Mouse (Mus musculus): ENCODE results near the gene Zfp768. TPM values are rescaled to one million over a fixed set of nuclear protein-coding genes. Genes with fewer than 3 reads are reported as not detected.

Zfp768 gene
- polyA plus RNA-seq, 1 experiment from 2014 or later = 21.3 TPM

DNA sequence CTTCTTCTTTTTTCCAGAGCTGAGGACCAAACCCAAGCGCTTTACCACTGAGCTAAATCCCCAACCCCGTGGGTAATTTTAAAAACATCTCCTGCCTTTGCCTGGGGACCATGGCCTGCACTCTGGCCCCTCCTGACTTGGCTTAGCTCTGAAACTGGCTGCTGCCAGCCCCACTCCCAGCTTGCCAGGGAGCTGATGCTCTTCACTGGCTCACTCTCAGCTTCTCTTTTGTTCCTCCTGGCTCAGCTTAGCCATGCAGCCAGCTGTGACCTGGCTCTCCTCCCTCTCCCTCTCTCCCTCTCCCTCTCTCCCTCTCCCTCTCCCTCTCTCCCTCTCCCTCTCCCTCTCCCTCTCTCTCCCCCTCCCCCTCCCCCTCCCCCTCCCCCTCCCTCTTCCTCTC is 18.7 kb downstream of the Zfp768 start:
- Histone ChIP-seq H3K4me3 (no peak overlapping the region), H3K27me3 (0 out of 2 replicates have a peak, but pooled peaks cover 3% of the 10 kb centered on the region), H3K27ac (no peak overlapping the region), H3K9me3 (replicated peaks) (no peaks in the 10 kb centered on the region), H3K36me3 (no peaks in the 10 kb centered on the region), H3K4me1 (peaks cover 2% of the 10 kb centered on the region; the same call in 1 of the 2 replicates), H3K9ac (no peak overlapping the region), H3K4me2 (replicated peaks) (no peak overlapping the region)
- 36% methylated on average over 2 of the region's 2 CpGs for WGBS
- ATAC-seq (ENCODE audit: low FRiP score) = no peak

DNA sequence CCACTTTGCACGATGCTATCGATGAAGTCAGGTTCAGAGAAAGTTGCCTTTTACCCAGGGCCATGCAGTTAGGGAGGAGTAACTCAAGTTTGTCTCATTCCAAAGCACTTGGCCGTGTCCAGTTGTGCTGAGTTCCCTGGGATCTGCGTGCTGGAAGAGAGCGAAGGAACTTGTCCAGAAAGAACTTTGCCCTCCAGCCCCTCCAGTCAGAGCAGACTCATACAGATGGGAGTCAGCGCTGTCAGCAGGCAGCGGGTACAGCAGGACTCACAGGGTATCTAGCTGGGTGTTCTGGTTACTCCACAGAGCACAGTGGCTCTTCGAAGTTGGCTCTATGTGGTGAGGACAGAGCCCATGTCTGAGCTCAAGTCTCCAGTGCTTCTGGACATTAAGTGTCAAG is 19.8 kb downstream of the Zfp768 start:
- Histone ChIP-seq H3K9ac (no peak overlapping the region), H3K27ac (no peak overlapping the region), H3K36me3 (no peaks in the 10 kb centered on the region), H3K9me3 (replicated peaks) (no peaks in the 10 kb centered on the region), H3K4me1 (peaks cover 2% of the 10 kb centered on the region; the same call in 1 of the 2 replicates), H3K4me2 (replicated peaks) (no peak overlapping the region), H3K27me3 (0 out of 2 replicates have a peak, but pooled peaks cover 3% of the 10 kb centered on the region), H3K4me3 (no peak overlapping the region)
- WGBS = 90% methylated on average over 8 of the region's 8 CpGs
- no peak for ATAC-seq (ENCODE audit: low FRiP score)

DNA sequence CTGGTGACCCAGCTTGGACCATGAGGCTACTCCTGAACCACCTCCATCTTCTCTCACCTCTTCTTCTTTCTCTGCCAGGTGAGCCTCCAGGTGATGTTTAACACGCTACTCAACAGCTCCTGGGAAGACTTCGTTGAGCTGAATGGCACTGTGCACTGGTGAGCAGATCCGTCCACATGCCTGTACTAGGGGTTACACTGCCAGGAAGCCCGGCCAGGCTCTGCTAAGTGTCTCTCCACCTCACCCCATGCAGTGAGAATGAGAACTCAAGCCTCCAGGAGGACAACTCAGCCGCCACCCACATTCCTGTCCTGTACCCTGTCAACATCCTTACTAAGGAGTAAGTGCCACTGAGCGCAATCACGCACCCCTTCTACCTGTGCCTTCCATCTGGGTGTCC is 20.4 kb downstream of the Zfp768 start:
- Histone ChIP-seq H3K9ac (no peak overlapping the region), H3K9me3 (replicated peaks) (no peaks in the 10 kb centered on the region), H3K27me3 (0 out of 2 replicates have a peak, but pooled peaks cover 3% of the 10 kb centered on the region), H3K4me3 (no peak overlapping the region), H3K4me2 (replicated peaks) (no peak overlapping the region), H3K36me3 (no peaks in the 10 kb centered on the region), H3K27ac (no peak overlapping the region), H3K4me1 (peaks cover 2% of the 10 kb centered on the region; the same call in 1 of the 2 replicates)
- ATAC-seq (ENCODE audit: low FRiP score) = no peak
- 88% methylated on average over 7 of the region's 7 CpGs for WGBS

DNA sequence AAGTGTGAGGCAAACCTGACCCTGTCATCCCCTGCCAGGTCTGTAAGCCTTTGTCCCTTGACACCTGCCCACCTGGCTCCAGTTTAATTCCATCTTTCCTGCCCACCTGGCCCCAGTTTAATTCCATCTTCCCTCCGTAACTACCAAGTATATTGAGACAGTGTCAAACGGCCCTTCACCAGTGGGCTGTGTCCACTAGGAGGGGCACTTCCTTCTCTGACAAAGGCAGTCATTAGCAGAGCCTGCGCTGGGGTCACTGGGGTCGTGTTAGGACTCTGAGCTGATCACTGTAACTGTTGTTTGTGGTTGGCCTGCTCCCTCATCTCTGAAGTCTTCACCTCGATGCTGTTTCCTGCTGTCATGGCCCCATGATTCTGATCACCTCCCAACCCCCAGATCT is 23.3 kb downstream of the Zfp768 start:
- H3K27me3 ChIP-seq = 0 out of 2 replicates have a peak, but pooled peaks cover 3% of the 10 kb centered on the region
- no peaks in the 10 kb centered on the region for H3K36me3 ChIP-seq
- H3K4me1 ChIP-seq = peaks cover 2% of the 10 kb centered on the region; the same call in 1 of the 2 replicates
- H3K4me2 ChIP-seq (replicated peaks) = no peak overlapping the region
- ATAC-seq (ENCODE audit: low FRiP score) = no peak
- H3K9ac ChIP-seq = no peak overlapping the region
- 42% methylated on average over 5 of the region's 5 CpGs for WGBS
- no peaks in the 10 kb centered on the region for H3K9me3 ChIP-seq (replicated peaks)
- H3K27ac ChIP-seq = no peak overlapping the region
- no peak overlapping the region for H3K4me3 ChIP-seq

DNA sequence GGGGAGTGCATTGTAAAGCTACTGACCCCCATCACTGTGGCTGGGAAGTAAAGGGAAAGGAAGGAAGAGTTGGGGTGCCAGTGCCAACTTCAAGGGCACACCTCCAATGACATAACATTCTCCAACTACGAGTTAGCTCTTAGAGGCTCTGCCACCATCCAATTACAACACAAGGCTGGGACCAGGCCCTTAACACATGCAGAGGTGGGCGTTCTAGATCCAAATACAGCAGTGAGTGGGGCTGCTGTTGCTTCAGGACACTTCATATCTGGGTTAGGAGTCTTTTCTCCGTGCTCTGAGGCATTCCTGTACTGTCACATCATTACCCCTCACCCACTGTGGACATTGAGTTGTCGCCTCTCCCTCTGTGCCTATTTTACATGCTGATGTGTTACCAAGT is 24.3 kb downstream of the Zfp768 start:
- no peak overlapping the region for H3K4me3 ChIP-seq
- H3K9ac ChIP-seq = no peak overlapping the region
- H3K36me3 ChIP-seq = no peaks in the 10 kb centered on the region
- ATAC-seq (ENCODE audit: low FRiP score) = no peak
- no peaks in the 10 kb centered on the region for H3K4me1 ChIP-seq
- H3K4me2 ChIP-seq (replicated peaks) = no peak overlapping the region
- 64% methylated on average over 4 of the region's 4 CpGs for WGBS
- H3K9me3 ChIP-seq (replicated peaks) = no peaks in the 10 kb centered on the region
- H3K27ac ChIP-seq = no peak overlapping the region
- 0 out of 2 replicates have a peak, but pooled peaks cover 3% of the 10 kb centered on the region for H3K27me3 ChIP-seq

DNA sequence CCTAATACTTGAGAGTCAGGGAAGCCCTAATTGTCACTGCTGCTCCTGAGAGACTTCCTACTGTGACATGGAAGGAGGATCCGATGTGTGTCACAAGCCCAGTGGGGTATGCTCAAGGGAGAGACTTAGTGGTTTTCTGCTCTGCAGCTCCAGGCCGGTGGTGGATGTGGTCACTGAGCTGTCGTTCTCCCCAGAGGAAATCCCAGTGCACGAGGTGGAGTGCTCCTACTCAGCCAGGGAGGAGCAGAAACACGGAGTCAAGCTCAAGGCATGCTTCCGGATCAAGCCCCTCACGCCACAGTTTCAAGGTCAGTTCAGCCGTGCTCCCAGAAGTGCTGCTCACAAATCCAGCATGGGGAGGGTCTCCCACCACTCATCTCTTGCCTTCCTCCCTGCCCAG is 31.5 kb downstream of the Zfp768 start:
- Histone ChIP-seq H3K27ac (no peak overlapping the region), H3K36me3 (no peaks in the 10 kb centered on the region)
- 45% methylated on average over 8 of the region's 8 CpGs for WGBS

DNA sequence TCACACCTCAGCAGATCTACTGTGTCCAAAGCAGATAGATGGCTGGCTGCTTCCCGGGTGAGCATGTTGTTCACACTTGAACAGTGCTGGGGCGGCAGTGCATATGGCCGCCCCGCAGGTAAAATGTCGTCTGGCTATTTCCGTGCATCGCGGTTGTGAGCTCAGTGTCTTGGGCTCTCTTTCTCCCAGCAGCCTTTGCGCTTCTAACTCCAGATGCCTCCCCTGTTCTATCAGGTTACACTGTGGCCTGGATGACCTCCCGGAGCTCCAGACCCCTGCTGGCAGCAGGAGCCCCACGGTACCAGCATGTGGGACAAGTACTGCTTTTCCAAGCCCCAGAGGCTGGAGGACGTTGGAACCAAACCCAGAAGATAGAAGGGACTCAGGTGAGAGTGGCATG is 35.4 kb downstream of the Zfp768 start:
- no peak overlapping the region for H3K27ac ChIP-seq
- no peak overlapping the region for H3K4me2 ChIP-seq (replicated peaks)
- ATAC-seq (ENCODE audit: low FRiP score) = no peak
- no peaks in the 10 kb centered on the region for H3K9me3 ChIP-seq (replicated peaks)
- no peak overlapping the region for H3K4me3 ChIP-seq
- no peaks in the 10 kb centered on the region for H3K27me3 ChIP-seq
- no peaks in the 10 kb centered on the region for H3K4me1 ChIP-seq
- no peaks in the 10 kb centered on the region for H3K36me3 ChIP-seq
- WGBS = 75% methylated on average over 12 of the region's 12 CpGs
- no peak overlapping the region for H3K9ac ChIP-seq

More for the DNA sequence above, 31.5 kb downstream of the Zfp768 start:
- Histone ChIP-seq H3K4me1 (no peaks in the 10 kb centered on the region), H3K27me3 (no peaks in the 10 kb centered on the region), H3K9me3 (replicated peaks) (no peaks in the 10 kb centered on the region), H3K4me2 (replicated peaks) (no peak overlapping the region), H3K4me3 (no peak overlapping the region), H3K9ac (no peak overlapping the region)
- no peak for ATAC-seq (ENCODE audit: low FRiP score)

DNA sequence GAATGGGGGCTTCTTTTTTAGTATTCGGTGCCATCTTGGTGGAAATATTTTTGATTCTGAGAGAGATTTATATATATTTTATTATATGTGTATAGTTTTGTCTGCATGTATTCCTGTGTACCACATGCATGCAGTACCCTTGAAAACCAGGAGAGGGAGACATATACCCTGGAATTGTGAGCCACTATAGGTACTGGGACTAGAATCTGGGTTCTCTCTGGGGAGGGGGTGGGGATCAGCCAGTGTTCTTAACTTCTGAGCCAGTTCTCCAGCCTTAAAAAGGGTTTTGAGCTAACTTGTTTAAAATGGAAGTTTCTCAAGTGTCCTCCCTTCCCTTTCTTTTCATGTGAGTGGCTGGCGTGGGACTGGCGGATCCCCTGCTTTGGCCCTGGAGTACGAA is 36.5 kb downstream of the Zfp768 start:
- 71% methylated on average over 4 of the region's 4 CpGs for WGBS
- no peak overlapping the region for H3K27ac ChIP-seq
- H3K27me3 ChIP-seq = no peaks in the 10 kb centered on the region
- no peaks in the 10 kb centered on the region for H3K9me3 ChIP-seq (replicated peaks)
- H3K36me3 ChIP-seq = no peaks in the 10 kb centered on the region
- no peak overlapping the region for H3K4me2 ChIP-seq (replicated peaks)
- no peaks in the 10 kb centered on the region for H3K4me1 ChIP-seq
- H3K4me3 ChIP-seq = no peak overlapping the region
- H3K9ac ChIP-seq = no peak overlapping the region
- no peak for ATAC-seq (ENCODE audit: low FRiP score)

DNA sequence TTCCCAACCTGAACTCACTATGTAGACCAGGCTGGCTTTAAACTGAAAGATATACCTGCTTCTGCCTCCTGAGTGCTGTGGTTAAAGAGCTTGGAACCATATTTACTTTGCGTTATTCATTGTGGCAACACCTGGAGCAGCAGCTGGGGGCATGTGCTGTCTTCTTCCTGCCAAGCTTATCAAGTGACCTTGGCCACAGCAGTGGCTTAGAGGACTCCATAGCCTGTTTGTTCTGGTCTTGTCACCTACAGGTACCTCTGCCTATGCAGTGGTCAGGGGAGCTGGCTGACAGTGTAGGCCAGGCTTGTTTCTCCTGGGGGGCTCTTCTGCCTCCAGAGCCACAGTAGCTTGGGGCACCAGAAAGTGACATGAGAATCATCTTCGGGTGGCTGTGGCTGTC is 37.0 kb downstream of the Zfp768 start:
- H3K4me1 ChIP-seq = no peaks in the 10 kb centered on the region
- no peak for ATAC-seq (ENCODE audit: low FRiP score)
- no peak overlapping the region for H3K9ac ChIP-seq
- H3K9me3 ChIP-seq (replicated peaks) = no peaks in the 10 kb centered on the region
- no peak overlapping the region for H3K27ac ChIP-seq
- no peak overlapping the region for H3K4me2 ChIP-seq (replicated peaks)
- no peaks in the 10 kb centered on the region for H3K27me3 ChIP-seq
- 89% methylated on average over 2 of the region's 2 CpGs for WGBS
- H3K36me3 ChIP-seq = no peaks in the 10 kb centered on the region
- H3K4me3 ChIP-seq = no peak overlapping the region

DNA sequence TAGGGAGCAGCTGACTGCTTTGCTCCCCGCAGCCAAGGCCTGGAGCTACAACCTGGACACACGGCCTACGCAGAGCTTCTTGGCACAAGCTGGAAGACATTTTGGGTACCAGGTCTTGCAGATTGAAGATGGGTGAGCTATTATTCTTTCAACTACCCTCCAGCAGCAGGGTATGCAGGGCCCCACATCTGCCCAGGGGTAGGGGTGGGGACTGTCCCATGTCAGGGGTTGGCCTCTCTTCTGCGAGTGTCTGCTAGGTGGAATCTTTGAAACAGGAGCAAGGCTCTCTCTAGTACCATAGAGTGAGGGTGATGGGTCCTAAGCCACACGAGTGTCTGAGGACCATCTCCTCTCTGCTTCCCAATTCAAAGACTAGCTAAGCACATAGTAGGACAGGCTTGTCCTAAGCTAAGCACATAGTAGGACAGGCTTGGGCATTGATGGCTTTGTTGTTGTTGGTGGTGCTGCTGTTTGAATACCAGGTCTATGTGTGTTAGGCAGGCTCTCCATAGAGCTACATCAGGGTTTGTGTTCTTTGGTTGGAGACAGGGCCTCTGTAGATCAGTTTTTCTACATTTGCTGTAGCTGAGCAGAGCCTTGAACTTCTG is 47.7 kb downstream of the Zfp768 start:
- H3K4me1 ChIP-seq = no peaks in the 10 kb centered on the region
- no peak overlapping the region for H3K9ac ChIP-seq
- 95% methylated on average over 5 of the region's 5 CpGs for WGBS
- no peaks in the 10 kb centered on the region for H3K9me3 ChIP-seq (replicated peaks)
- ATAC-seq (ENCODE audit: low FRiP score) = no peak
- H3K27me3 ChIP-seq = no peaks in the 10 kb centered on the region
- no peak overlapping the region for H3K4me3 ChIP-seq
- H3K36me3 ChIP-seq = no peaks in the 10 kb centered on the region
- no peak overlapping the region for H3K27ac ChIP-seq
- no peak overlapping the region for H3K4me2 ChIP-seq (replicated peaks)

DNA sequence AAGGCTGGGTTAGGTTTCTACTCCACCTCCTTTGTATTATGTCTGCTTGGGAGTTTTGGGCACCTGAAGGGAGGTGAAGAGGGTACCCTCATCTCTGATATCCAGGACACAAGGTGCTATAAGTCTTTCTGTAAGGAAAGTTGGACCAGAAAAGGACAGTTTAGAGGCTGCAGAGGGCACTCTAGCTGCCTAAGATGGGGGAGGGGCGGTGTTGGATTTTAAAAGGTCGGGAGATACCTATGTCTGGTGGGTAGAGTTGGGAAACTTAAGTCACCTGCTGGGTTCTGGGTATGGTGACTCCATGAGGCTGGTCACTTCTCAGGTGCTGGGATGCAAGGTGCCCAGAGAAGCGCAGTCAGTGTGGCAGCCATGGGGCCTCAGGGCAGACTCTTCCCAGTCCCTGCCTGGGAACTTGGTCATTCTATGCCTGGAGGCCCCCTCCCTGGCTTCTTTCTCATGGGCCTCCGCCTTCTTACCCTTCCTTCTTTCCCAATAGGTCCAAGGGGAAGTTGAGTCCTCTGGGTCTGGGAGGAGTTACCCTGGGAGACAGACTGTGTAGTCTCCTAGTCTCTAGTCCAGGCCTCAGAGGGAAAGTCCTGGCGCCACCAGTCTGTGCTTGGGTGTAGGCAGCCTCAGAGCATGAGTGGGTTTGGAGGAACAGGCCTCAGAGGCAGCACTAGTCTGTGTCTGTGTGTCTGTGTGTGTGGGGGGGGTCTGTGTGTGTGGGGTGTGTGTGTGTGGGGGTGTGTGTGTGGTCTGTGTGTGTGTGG is 48.4 kb downstream of the Zfp768 start:
- Histone ChIP-seq H3K4me3 (no peak overlapping the region), H3K9ac (no peak overlapping the region), H3K9me3 (replicated peaks) (no peaks in the 10 kb centered on the region), H3K27ac (no peak overlapping the region), H3K4me2 (replicated peaks) (no peak overlapping the region), H3K4me1 (no peaks in the 10 kb centered on the region), H3K36me3 (no peaks in the 10 kb centered on the region), H3K27me3 (no peaks in the 10 kb centered on the region)
- WGBS = 83% methylated on average over 5 of the region's 5 CpGs
- ATAC-seq (ENCODE audit: low FRiP score) = no peak

DNA sequence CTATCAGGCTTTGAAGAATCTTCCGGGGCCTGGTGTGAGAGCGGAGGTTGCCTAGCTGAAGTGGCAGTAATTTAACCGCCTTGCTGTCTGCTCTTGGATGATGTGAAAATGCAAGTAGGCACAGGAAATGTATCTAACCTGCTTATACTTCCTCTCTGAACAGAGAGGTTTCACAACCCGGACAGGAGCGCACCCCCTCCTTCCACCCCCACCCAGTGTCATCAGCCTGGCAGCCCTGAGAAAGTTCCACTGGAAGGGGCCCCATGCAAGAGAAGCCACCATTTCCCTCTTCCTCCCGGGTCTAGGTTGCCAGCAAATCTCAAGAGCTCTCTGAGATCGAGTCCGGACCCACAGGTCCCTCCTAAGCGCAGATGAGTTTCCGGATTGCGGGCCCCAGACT is 49.3 kb downstream of the Zfp768 start, which contains the start of gene Itgal:
Gene Itgal (plus strand): TSS at position 163 of the 400 bp plus-strand sequence.
- Histone ChIP-seq H3K9me3 (replicated peaks) (no peaks in the 10 kb centered on the region), H3K27me3 (no peaks in the 10 kb centered on the region), H3K4me2 (replicated peaks) (no peak within 1 kb of the TSS), H3K9ac (no peak within 1 kb of the TSS), H3K27ac (no peak within 1 kb of the TSS), H3K36me3 (no peaks in the 10 kb centered on the region), H3K4me1 (no peaks in the 10 kb centered on the region), H3K4me3 (no peak within 1 kb of the TSS)
- WGBS = 85% methylated on average over 11 of the region's 11 CpGs
- no peak for ATAC-seq (ENCODE audit: low FRiP score)
